Mouse (Mus musculus): ENCODE results near the gene Ccm2l. TPM values are rescaled to one million over a fixed set of nuclear protein-coding genes. Genes with fewer than 3 reads are reported as not detected.

Ccm2l gene
- polyA plus RNA-seq (2015; fragmentation: Nextera tagmentation; extraction: Ambion mirVana), result 0.59 and 0.92 TPM in 2 replicates

DNA sequence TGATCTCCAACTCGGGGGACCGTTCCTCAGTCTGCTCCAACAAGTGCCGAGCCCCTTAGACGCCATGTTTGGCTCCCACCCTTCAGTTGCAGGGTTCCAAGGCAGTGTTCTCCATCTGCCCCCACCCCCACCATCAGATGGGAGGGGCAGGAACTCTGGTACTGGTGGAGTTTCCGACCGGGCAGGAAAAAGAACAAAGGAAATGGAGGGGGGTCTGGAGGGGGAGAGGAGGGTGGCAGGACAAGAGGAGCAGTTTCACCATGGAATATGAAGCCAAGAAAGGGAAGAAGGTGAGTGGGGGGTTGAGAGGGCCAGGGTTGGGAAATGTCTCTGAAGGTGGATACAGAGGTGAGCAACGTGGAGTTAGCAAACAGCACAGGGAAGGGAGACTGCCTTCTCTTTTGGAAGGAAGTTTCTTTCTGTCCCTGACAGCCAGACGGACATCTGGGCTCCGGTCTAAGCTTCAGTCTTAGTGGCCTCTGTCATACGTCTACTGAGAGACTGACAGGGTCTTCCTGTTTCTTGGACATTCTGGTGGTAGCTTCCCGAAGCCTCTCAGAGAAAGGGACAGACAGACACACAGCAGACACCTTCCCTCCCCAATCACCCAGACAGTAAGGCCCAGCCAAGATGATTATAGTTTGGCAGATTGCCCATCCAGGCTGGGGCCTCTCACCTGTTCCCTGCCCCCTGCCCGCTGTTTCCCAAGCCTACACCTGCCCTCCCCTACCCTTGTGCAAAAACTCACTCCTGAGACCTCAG is at the start of gene Ccm2l:
Gene Ccm2l, plus strand, starts transcription at position 209 of the 762 bp plus-strand sequence.
- no peak within 1 kb of the TSS for H3K27ac ChIP-seq (replicated peaks)

DNA sequence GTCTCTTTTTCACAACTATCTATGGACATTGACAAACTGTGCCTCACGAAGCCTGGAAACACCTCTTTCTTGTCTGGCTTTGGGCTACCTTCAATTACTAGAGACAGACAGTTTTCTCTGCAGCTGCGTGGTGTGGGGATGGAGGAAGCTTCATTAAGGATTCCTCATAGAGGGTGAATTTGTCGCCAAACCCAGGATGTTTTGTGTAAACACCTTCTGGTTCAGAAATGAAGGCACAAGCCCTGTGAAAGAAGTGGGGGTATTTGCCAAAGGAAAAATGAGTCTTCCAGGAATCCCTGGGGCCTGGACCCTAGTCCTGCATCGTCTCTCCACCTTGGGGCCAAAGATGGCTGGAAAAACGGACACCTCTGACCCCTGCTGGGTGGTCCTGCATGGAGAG is 49.0 kb upstream of the Ccm2l start:
- no peak overlapping the region for H3K27ac ChIP-seq (replicated peaks)
- no peak overlapping the region for H3K4me2 ChIP-seq
- H3K9me3 ChIP-seq (replicated peaks), result no peaks in the 10 kb centered on the region
- H3K4me1 ChIP-seq (replicated peaks), result peaks cover 13% of the 10 kb centered on the region
- ATAC-seq (ENCODE audit: insufficient read depth), result no peak
- no peak overlapping the region for H3K9ac ChIP-seq
- peaks cover 21% of the 10 kb centered on the region for H3K27me3 ChIP-seq
- peaks cover 19% of the 10 kb centered on the region for H3K36me3 ChIP-seq (replicated peaks)
- H3K4me3 ChIP-seq (replicated peaks), result no peak overlapping the region
- WGBS (ENCODE audit: insufficient replicate concordance), result 32% methylated on average over 5 of the region's 5 CpGs

More for the DNA sequence above, at the start of gene Ccm2l:
- ATAC-seq (ENCODE audit: insufficient read depth), result no peak
- Histone ChIP-seq H3K4me2 (0 out of 2 replicates have a peak within 1 kb of the TSS, but pooled peaks have one; percentile 8), H3K9ac (no peak within 1 kb of the TSS), H3K4me1 (replicated peaks) (peaks cover 10% of the 10 kb centered on the region; the same call in 1 of the 2 replicates), H3K36me3 (replicated peaks) (no peaks in the 10 kb centered on the region), H3K27me3 (peaks cover 16% of the 10 kb centered on the region), H3K9me3 (replicated peaks) (no peaks in the 10 kb centered on the region), H3K4me3 (replicated peaks) (no peak within 1 kb of the TSS; the same call in 1 of the 2 replicates)
- WGBS (ENCODE audit: insufficient replicate concordance), result 17% methylated on average over 12 of the region's 12 CpGs

DNA sequence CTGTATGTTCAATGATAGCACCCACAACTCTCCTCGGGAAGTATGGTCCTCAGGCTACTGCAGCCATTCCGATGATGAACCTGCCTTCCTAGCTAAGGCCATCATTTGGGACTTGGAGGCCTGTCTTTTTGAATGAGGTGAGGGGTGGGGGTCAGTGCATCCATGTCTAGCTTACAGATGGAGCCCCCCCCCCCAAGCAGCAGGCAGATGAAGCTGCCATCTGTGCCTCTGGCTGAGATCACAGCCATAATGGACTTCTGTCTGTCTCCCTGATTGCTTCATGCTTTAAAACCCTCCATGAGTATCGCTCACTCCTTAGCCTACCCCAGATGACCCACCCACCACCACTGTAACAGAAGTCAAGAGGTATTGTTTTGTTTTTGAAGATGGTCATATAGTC is 46.4 kb upstream of the Ccm2l start:
- peaks cover 21% of the 10 kb centered on the region for H3K27me3 ChIP-seq
- no peaks in the 10 kb centered on the region for H3K36me3 ChIP-seq (replicated peaks)
- no peak overlapping the region for H3K4me3 ChIP-seq (replicated peaks)
- no peak for ATAC-seq (ENCODE audit: insufficient read depth)
- no peak overlapping the region for H3K9ac ChIP-seq
- H3K4me1 ChIP-seq (replicated peaks), result peaks cover 6% of the 10 kb centered on the region
- H3K9me3 ChIP-seq (replicated peaks), result no peaks in the 10 kb centered on the region
- no peak overlapping the region for H3K27ac ChIP-seq (replicated peaks)
- no peak overlapping the region for H3K4me2 ChIP-seq
- WGBS (ENCODE audit: insufficient replicate concordance), result 67% methylated on average over 3 of the region's 3 CpGs

GRCm38 (mm10) chr2:153021163-153021562 is 44.6 kb upstream of the Ccm2l start:
- ATAC-seq (ENCODE audit: insufficient read depth), result no peak
- H3K9ac ChIP-seq, result no peak overlapping the region

DNA sequence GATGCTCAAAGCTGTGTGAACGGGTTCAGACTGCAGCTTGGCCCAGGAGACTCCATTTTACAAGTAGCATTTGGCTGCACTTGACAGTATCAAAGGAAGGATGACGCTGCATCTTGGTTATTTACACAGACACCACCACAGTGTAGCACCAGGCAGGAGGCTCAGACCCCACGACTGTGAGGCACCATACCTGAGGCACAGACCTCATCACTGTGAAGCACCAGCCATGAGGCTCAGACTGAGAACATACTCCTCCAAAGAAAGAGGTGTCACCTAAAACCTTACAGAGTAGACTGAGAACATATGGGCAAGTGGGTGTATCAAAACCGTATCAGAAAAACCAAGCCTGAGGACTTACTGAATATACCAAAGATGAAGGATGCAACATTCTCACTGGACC is 42.9 kb upstream of the Ccm2l start:
- H3K27me3 ChIP-seq, result peaks cover 18% of the 10 kb centered on the region; the same call in 1 of the 2 replicates
- no peak overlapping the region for H3K4me3 ChIP-seq (replicated peaks)
- ATAC-seq (ENCODE audit: insufficient read depth), result no peak

More at GRCm38 (mm10) chr2:153021163-153021562, 44.6 kb upstream of the Ccm2l start:
- Histone ChIP-seq H3K4me2 (no peak overlapping the region), H3K36me3 (replicated peaks) (no peaks in the 10 kb centered on the region), H3K27ac (replicated peaks) (no peak overlapping the region), H3K4me3 (replicated peaks) (no peak overlapping the region), H3K4me1 (replicated peaks) (no peaks in the 10 kb centered on the region), H3K27me3 (peaks cover 21% of the 10 kb centered on the region), H3K9me3 (replicated peaks) (no peaks in the 10 kb centered on the region)
- 45% methylated on average over 3 of the region's 3 CpGs for WGBS (ENCODE audit: insufficient replicate concordance)

DNA sequence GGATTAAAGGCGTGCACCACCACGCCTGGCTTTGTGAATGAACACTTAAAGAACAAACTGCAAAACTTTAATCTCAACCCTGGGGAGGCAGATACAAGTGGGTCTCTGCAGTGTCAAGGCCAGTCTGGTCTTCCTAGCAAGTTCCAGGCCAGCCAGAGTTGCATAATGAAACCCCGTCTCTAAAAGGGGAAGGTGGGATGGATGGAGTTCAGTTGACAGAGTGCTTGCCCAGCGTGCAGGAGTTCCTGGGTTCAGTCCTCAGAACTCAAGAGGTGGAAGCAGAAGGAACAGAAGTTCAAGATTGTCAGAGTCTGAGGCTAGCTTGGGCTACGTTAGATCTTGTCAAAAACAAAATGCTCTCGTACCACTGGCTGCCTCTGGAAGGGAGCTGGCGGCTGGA is 39.7 kb upstream of the Ccm2l start:
- WGBS (ENCODE audit: insufficient replicate concordance), result 47% methylated on average over 7 of the region's 7 CpGs

More for the DNA sequence above, 42.9 kb upstream of the Ccm2l start:
- Histone ChIP-seq H3K4me2 (no peak overlapping the region), H3K4me1 (replicated peaks) (no peaks in the 10 kb centered on the region), H3K36me3 (replicated peaks) (no peaks in the 10 kb centered on the region), H3K9me3 (replicated peaks) (no peaks in the 10 kb centered on the region), H3K9ac (no peak overlapping the region), H3K27ac (replicated peaks) (no peak overlapping the region)
- 37% methylated on average over 4 of the region's 4 CpGs for WGBS (ENCODE audit: insufficient replicate concordance)

DNA sequence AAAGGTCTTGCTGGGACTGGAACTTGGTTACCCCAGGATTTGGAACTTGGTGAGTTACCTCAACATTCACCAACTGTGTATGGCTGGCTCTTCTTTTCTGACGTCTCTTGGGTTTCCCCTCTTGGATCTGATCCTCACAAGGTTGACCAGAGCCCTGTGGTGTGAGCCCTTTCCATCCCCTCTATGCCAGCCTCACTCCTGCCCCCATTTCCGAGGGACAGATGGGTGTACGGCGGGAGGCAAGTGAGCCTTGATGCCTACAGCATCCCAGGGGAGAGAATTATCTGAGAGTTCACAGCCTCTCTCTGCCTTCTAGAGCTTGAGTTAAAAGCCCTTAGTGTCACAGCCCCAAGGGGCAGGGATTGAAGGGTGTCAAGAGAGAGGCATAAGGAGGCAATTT is 38.3 kb upstream of the Ccm2l start:
- no peaks in the 10 kb centered on the region for H3K36me3 ChIP-seq (replicated peaks)
- no peaks in the 10 kb centered on the region for H3K9me3 ChIP-seq (replicated peaks)
- no peak overlapping the region for H3K27ac ChIP-seq (replicated peaks)
- H3K4me3 ChIP-seq (replicated peaks), result no peak overlapping the region
- peaks cover 8% of the 10 kb centered on the region; the same call in 1 of the 2 replicates for H3K4me1 ChIP-seq (replicated peaks)
- peaks cover 51% of the 10 kb centered on the region for H3K27me3 ChIP-seq
- WGBS (ENCODE audit: insufficient replicate concordance), result 36% methylated on average over 4 of the region's 4 CpGs
- no peak overlapping the region for H3K9ac ChIP-seq
- H3K4me2 ChIP-seq, result no peak overlapping the region
- no peak for ATAC-seq (ENCODE audit: insufficient read depth)

More for the DNA sequence above, 39.7 kb upstream of the Ccm2l start:
- H3K9me3 ChIP-seq (replicated peaks), result no peaks in the 10 kb centered on the region
- H3K9ac ChIP-seq, result no peak overlapping the region
- no peak overlapping the region for H3K27ac ChIP-seq (replicated peaks)
- no peaks in the 10 kb centered on the region for H3K4me1 ChIP-seq (replicated peaks)
- H3K36me3 ChIP-seq (replicated peaks), result no peaks in the 10 kb centered on the region
- no peak overlapping the region for H3K4me2 ChIP-seq
- H3K4me3 ChIP-seq (replicated peaks), result no peak overlapping the region
- peaks cover 36% of the 10 kb centered on the region for H3K27me3 ChIP-seq
- no peak for ATAC-seq (ENCODE audit: insufficient read depth)

DNA sequence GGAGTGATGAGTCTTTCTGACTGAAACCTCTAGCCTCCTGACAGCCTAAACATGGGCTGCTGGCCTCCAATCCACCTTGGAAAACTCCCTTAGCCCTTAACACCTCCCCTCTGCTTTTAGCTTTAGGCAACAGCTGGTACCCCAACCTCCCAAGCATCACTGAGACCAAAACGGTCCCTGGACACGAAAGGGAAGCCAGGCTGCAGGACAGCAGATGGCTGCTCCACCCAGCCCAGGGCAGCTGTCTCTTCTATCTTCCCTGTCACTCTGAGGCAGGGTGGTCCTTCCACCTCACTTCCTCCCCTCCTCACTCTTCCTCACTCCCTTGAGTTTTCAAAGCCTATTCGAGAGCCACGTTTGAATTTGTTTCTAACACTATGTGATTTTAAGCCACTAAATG is 35.3 kb upstream of the Ccm2l start:
- Histone ChIP-seq H3K9me3 (replicated peaks) (no peaks in the 10 kb centered on the region), H3K9ac (no peak overlapping the region), H3K4me2 (no peak overlapping the region), H3K4me3 (replicated peaks) (no peak overlapping the region), H3K4me1 (replicated peaks) (peaks cover 8% of the 10 kb centered on the region; the same call in 1 of the 2 replicates), H3K36me3 (replicated peaks) (no peaks in the 10 kb centered on the region), H3K27ac (replicated peaks) (no peak overlapping the region), H3K27me3 (peaks cover 80% of the 10 kb centered on the region)
- no peak for ATAC-seq (ENCODE audit: insufficient read depth)
- WGBS (ENCODE audit: insufficient replicate concordance), result 13% methylated on average over 4 of the region's 4 CpGs

DNA sequence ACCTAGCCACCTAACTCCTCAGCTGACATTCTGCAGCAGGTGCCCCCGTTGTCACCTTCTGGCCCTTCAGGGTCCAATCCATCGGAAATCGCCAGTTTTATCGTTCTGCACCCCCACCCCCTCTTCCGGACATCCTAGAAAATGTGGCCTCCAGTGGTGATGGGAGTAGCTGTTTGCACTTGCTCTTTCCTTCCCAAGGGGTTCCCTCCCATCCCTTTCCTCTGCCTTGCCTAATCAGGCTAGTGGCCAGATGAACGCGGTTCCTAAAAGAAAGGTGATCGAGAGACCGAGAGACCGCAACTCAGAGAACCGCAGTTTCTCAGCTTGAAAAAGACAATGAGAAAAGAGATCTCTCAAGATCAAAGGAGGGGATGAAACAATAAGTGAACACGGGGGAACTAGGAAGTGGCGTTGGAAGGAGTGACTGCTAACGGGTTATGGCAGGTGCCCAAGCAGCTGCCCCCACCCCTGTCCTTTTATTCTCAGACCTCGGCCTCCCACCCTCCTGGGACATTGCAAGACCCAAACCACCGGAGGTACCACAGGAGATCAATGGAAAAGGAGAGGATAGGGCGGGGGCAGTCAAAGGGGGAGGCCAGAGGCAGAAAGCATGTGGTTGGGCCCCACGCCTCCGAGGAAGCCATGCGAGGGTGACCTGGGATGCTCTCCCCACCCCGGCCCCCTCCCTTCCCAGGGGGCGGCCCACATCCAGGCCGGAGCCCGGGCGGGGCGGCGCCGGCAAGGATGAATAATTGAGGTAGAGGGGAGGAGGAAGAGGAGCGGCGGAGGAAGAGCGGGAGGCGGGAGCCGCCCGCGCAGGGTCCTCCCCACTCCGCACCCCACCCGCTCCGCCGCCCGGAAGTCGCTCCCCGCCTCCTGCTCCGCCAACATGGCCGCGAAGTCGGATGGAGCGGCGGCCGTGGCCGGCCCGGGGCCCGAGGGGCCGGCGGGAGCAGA is 34.4 kb upstream of the Ccm2l start, which contains the start of gene Xkr7:
Gene Xkr7, plus strand, starts transcription at position 727 of the 957 bp plus-strand sequence.
- Histone ChIP-seq H3K9me3 (replicated peaks) (no peaks in the 10 kb centered on the region), H3K27me3 (peaks cover 81% of the 10 kb centered on the region), H3K36me3 (replicated peaks) (no peaks in the 10 kb centered on the region), H3K9ac (no peak within 1 kb of the TSS), H3K27ac (replicated peaks) (no peak within 1 kb of the TSS), H3K4me1 (replicated peaks) (peaks cover 8% of the 10 kb centered on the region; the same call in 1 of the 2 replicates), H3K4me3 (replicated peaks) (peak within 1 kb of the TSS; percentile 34), H3K4me2 (peak within 1 kb of the TSS; percentile 63)
- WGBS (ENCODE audit: insufficient replicate concordance), result 2% methylated on average over 48 of the region's 54 CpGs
- ATAC-seq (ENCODE audit: insufficient read depth), result no peak

DNA sequence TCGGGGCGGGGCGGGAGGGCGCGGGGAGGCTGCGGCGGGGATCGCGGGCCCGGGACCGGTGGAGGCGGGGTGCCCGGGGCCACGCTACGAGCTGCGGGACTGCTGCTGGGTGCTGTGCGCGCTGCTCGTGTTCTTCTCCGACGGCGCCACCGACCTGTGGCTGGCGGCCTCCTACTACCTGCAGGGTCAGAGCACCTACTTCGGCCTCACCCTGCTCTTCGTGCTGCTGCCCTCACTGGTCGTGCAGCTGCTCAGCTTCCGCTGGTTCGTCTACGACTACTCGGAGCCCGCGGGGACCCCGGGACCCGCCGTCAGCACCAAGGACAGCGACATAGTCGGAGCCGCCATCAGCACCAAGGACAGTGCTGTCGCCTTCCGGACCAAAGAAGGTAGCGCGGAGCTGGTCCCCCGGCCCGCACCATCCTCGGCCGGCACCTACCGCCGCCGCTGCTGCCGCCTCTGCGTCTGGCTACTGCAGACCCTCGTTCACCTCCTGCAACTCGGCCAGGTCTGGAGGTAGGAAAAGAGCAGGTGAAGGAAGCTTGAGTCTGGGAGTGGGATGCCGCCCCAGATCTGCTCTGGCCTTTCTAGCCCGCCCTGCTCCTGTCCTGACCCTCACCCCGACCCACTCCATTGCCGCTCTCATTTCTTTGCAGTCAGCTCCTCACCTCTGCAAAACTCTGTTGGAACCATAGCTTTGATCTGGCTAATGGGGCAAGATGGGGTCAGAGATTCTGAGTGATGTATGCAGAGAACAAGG is 33.5 kb upstream of the Ccm2l start:
- no peak; the same call in 1 of the 2 replicates for ATAC-seq (ENCODE audit: insufficient read depth)
- 1% methylated on average over 57 of the region's 58 CpGs for WGBS (ENCODE audit: insufficient replicate concordance)
- peaks cover 8% of the 10 kb centered on the region; the same call in 1 of the 2 replicates for H3K4me1 ChIP-seq (replicated peaks)
- H3K27me3 ChIP-seq, result peaks cover 73% of the 10 kb centered on the region
- no peaks in the 10 kb centered on the region for H3K9me3 ChIP-seq (replicated peaks)
- H3K4me2 ChIP-seq, result peak overlapping the region; percentile 63
- H3K4me3 ChIP-seq (replicated peaks), result peak overlapping the region; percentile 34
- no peak overlapping the region for H3K27ac ChIP-seq (replicated peaks)
- H3K9ac ChIP-seq, result no peak overlapping the region
- H3K36me3 ChIP-seq (replicated peaks), result no peaks in the 10 kb centered on the region

Measured in liver, embryonic 15.5 days (tissue).